24 mouse cellular contexts compared by ENCODE assay signal in the genomic region with DNA sequence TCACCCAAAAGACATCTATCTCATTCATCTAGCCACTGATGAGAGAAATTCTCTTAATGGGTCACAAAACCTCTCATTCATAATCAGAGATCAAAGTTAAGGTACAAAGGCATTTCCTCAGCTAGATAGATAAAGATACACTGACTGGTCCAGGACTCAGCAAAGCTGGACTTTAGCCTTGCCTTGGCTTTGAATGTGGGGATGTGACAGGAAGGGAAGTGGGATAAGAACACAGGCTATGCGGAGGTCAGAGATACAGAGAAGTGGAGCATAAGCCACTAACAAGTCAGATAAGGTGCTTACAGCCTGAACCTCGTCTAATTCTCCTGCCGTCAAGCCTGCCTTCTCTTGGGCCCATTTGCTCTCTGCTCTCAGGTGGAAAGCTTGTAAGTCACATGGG.
"Had no signal": no experiment of that assay in that cellular context is flagged by ENCODE, and none has a peak within 500 bp of the region (broad histone marks: within the 10 kb centered on the region; RNA-seq: fewer than 3 reads in every experiment).

No protein-coding gene starts in this region.

- H3K9me3 ChIP-seq: limb, embryonic 12.5 days; limb, embryonic 15.5 days; midbrain, embryonic 12.5 days; midbrain, embryonic 15.5 days; neural tube, embryonic 12.5 days; neural tube, embryonic 15.5 days; stomach, embryonic 15.5 days had no signal

- H3K4me1 ChIP-seq: limb, embryonic 12.5 days; limb, embryonic 15.5 days; midbrain, embryonic 12.5 days; midbrain, embryonic 15.5 days; neural tube, embryonic 12.5 days; neural tube, embryonic 15.5 days; stomach, embryonic 15.5 days had no signal

- H3K27me3 ChIP-seq: limb, embryonic 12.5 days; limb, embryonic 15.5 days; midbrain, embryonic 12.5 days; midbrain, embryonic 15.5 days; neural tube, embryonic 12.5 days; neural tube, embryonic 15.5 days; stomach, embryonic 15.5 days had no signal

- DNase-seq: kidney, adult 18-20 months; kidney, adult 9 months; kidney, postnatal 14 days; kidney, postnatal 4 days; left cerebral cortex, postnatal 4 days; liver, postnatal 0 days; lung, embryonic 14.5 days; lung, postnatal 10 days; lung, postnatal 36 days; right cerebral cortex, adult 18-20 months; right cerebral cortex, postnatal 14 days; right cerebral cortex, postnatal 4 days; spleen, adult 18-20 months; thymus, adult 18-20 months; thymus, postnatal 36 days had no signal

- ATAC-seq: liver, postnatal 0 days; midbrain, embryonic 15.5 days had no signal

- H3K4me2 ChIP-seq: limb, embryonic 12.5 days; limb, embryonic 15.5 days; liver, embryonic 11.5 days; lung, embryonic 14.5 days; midbrain, embryonic 12.5 days; midbrain, embryonic 15.5 days; neural tube, embryonic 12.5 days; neural tube, embryonic 15.5 days; stomach, embryonic 15.5 days had no signal

- H3K9ac ChIP-seq: limb, embryonic 12.5 days; limb, embryonic 15.5 days; liver, embryonic 14.5 days; liver, postnatal 0 days; lung, embryonic 14.5 days; midbrain, embryonic 12.5 days; midbrain, embryonic 15.5 days; neural tube, embryonic 12.5 days; neural tube, embryonic 15.5 days; stomach, embryonic 15.5 days had no signal

- H3K27ac ChIP-seq: limb, embryonic 12.5 days; limb, embryonic 15.5 days; liver, embryonic 14.5 days; midbrain, embryonic 12.5 days; midbrain, embryonic 15.5 days; neural tube, embryonic 12.5 days; neural tube, embryonic 15.5 days; stomach, embryonic 15.5 days had no signal

- H3K4me3 ChIP-seq: limb, embryonic 12.5 days; limb, embryonic 15.5 days; midbrain, embryonic 12.5 days; midbrain, embryonic 15.5 days; neural tube, embryonic 12.5 days; neural tube, embryonic 15.5 days; stomach, embryonic 15.5 days had no signal

- H3K36me3 ChIP-seq: limb, embryonic 12.5 days; limb, embryonic 15.5 days; midbrain, embryonic 12.5 days; midbrain, embryonic 15.5 days; neural tube, embryonic 12.5 days; neural tube, embryonic 15.5 days; stomach, embryonic 15.5 days had no signal
